Mouse (Mus musculus): ENCODE results near the gene Map3k20.

Map3k20 gene

GRCm38 (mm10) chr2:72321591-72321990, 36.2 kb downstream of the Map3k20 start:
- DNase-seq (ENCODE audit: low spot score in 2 of 2), result no peak

DNA sequence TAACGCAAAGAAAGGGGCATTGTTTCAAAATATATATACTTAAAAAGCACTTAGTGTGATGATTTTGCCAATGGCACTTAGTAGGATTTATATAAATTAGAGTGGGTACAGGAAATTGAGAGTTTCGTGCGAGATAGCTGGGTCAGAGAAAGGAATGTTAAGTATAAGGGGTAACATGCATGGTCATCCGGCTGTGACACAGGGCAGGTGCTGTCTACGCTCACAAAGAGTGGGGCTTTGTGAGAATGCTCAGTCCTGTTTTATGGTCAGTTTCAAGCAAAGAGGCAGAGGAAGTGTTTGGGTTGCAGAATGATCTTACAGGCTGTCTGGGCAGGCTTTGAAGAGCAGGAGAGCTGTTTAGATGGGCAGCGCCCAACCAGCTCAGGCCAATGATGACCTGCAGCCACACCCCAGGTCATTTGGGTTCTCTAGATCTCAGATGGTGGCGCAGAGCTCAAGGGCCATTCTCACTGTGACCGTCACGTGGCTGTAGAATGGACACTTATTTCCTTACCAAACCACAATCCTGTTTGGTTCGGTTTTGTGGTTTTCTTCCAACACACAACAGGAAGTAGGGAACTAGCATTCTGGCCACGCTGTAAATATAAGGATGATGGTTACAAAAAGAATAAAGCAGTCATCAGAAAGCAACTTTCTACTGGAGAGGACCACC, 37.4 kb downstream of the Map3k20 start:
- no peak for DNase-seq (ENCODE audit: low spot score in 2 of 2)

DNA sequence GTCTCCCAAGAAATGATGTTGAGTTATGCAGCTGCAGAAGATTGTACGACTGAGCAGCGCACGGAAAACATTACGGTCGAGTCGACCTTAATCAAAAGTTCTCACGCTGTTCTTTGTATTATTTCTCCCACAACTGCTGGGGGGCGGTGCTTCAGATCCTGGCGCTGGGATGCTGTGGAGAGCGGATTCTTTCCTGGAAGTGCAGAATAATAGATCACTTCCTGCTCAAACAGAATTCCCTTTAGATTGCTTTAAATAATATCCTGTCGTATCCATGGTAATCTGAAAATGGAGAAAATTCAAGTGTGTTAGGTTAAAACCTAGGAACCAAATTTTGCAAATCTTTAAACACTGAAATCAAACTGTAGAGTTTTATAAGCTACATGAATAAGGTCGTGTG, 39.0 kb downstream of the Map3k20 start:
- no peak for DNase-seq (ENCODE audit: low spot score in 2 of 2)

DNA sequence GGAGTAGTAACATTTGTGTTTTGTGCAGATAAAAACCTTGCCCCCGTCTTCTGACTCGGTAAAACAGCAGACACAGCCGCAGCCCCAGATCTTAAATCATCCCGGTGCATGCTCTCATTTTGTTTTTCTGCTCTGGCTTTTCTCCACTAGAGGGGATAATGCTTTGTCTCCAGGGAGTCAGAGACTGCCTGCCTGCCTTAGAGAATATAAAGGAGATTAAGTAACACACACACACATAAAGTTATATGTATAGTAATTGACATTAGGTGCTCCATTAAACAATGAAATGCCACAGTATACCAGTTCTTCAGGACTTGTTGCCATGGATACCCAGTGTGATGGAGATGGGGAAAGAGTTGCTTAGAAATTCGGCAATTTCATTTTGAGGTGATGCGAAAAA, 41.1 kb downstream of the Map3k20 start:
- DNase-seq (ENCODE audit: low spot score in 2 of 2), result no peak

DNA sequence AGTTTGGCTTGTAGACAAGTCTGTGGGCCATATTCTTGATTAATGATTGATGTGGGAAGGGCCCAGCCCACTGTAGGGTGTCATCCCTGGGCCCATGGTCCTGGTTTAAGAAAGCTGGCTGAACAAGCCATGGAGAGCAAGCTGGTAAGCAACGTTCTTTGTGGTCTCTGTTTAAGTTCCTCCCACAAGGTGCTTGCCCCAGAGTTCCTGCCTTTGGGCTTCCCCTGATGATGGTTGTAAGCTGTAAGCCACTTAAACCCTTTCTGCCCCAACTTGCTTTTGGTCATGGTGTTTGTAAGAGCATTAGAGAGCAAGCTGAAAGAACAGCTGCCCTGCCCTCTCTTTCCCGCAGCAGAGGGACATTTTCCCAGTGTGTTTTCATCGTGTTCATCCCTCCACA, 43.0 kb downstream of the Map3k20 start:
- DNase-seq (ENCODE audit: low spot score in 2 of 2), result no peak

DNA sequence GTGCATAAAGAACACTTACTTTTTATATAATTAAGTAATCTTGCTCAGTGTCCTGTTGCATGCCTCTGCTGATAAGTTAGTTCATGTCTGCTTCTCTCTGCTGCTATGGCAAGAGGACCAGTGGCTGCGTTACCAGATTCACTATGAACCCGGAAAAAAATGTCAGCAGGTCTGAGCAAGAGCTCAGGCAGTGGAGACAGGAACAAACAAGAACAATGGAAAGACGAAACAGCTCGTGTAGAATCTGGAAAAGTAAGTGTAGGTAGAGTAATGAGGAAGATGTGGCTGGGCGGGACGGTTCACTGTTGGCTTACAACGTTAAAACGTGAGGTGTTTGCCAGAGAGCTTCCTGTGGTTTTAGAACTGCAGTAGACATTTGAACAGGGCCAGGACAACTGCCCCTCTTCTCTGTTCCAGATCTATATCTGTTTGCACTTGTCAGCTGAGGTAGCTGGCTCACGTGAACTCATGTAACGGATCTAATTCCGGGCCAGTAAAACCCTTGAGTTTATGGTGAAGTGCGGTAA, 45.6 kb downstream of the Map3k20 start:
- no peak for DNase-seq (ENCODE audit: low spot score in 2 of 2)

DNA sequence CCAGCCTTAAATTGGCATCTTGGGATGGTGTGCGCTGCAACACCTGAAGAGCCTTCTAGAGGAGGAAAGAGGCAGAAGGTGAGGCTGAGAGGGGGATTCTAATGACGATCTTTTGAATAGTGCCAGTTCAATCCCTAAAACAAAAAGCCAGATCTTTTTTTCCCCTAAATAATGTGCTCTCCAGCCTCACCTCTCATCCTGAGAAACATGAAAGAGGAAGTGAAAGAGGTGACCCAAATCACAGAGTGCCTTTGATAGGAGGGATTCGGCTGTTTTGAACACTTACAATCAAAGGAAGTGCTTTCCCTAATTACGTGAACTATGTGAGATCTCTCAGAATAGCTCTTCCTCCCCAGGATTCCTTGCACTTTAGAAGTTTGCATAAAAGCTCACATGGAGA, 46.6 kb downstream of the Map3k20 start:
- no peak for DNase-seq (ENCODE audit: low spot score in 2 of 2)

GRCm38 (mm10) chr2:72333210-72333609, 47.8 kb downstream of the Map3k20 start:
- DNase-seq (ENCODE audit: low spot score in 2 of 2), result no peak

DNA sequence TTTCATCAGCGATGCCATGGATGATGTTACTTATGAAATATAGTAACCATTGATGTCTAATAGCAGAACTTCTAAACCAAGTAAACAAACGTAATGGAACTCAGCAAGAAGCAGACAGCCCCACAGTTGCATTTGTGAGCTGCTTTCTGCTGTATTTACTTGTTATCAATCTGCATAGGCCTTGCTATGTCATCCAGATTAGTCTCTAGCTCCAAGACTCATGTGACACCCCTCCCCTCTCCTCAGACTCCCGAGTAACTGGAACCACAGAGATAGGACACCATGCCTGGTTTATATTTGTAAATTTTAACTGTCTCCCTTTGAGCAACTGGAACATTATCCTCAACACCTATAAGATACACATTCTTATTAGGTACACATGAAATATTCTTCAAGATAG, 51.4 kb downstream of the Map3k20 start:
- no peak for DNase-seq (ENCODE audit: low spot score in 2 of 2)

DNA sequence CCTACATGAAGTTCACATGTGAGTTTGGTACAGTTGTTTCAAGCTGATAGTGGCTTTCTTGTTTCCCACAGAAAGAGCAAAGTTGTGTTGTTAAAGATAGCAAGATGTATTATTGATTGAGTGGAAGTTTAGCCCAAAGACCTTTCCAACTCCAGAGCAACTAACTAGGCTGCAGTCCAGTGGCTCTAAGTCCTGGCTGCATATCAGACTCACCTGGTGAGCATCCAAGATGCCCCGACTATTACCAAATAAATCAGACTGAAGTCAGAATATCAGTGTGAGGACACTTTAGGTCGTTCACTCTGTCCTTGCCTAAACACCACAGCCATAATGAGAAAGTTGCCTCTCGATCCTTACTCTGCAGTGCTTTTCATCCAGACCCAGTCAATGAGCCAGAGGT, 59.8 kb downstream of the Map3k20 start:
- DNase-seq (ENCODE audit: low spot score in 2 of 2), result no peak

GRCm38 (mm10) chr2:72351329-72351728, 65.9 kb downstream of the Map3k20 start:
- DNase-seq (ENCODE audit: low spot score in 2 of 2), result no peak

GRCm38 (mm10) chr2:72351776-72352175, 66.3 kb downstream of the Map3k20 start:
- no peak for DNase-seq (ENCODE audit: low spot score in 2 of 2)

DNA sequence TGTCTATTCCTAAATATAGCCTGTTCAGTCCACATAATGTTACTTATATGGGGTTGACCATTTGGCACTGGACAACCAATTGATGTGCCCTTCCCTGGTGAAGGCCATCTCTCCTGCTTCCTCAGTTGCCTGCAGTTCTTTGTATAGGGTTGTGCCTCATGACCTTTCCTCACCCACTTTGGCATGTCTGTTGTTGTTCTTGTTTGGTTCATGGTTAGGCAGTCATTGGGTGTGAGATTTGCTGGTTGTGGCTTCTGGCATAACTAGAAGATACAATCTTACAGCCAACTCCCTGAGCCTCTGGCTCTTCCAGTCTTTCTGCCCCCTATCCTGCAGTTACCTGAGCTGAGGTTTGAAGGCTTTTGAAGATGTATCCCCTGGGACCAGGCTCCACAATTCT, 67.3 kb downstream of the Map3k20 start:
- DNase-seq (ENCODE audit: low spot score in 2 of 2), result no peak

- no peak for DNase-seq (ENCODE audit: low spot score in 2 of 2)
Measured at GRCm38 (mm10) chr2:72356471-72356870, 71.0 kb downstream of the Map3k20 start.

GRCm38 (mm10) chr2:72361572-72361971, 76.1 kb downstream of the Map3k20 start:
- DNase-seq (ENCODE audit: low spot score in 2 of 2), result no peak

GRCm38 (mm10) chr2:72363449-72363848, 78.0 kb downstream of the Map3k20 start:
- DNase-seq (ENCODE audit: low spot score in 2 of 2), result no peak

- DNase-seq (ENCODE audit: low spot score in 2 of 2), result no peak
Measured at GRCm38 (mm10) chr2:72365930-72366329, 80.5 kb downstream of the Map3k20 start.

GRCm38 (mm10) chr2:72366503-72366902, 81.1 kb downstream of the Map3k20 start:
- no peak for DNase-seq (ENCODE audit: low spot score in 2 of 2)

GRCm38 (mm10) chr2:72367850-72368249, 82.4 kb downstream of the Map3k20 start:
- DNase-seq (ENCODE audit: low spot score in 2 of 2), result no peak

- no peak for DNase-seq (ENCODE audit: low spot score in 2 of 2)
Measured at GRCm38 (mm10) chr2:72369140-72369600, 83.7 kb downstream of the Map3k20 start.

GRCm38 (mm10) chr2:72372136-72372535, 86.7 kb downstream of the Map3k20 start:
- no peak for DNase-seq (ENCODE audit: low spot score in 2 of 2)

GRCm38 (mm10) chr2:72374076-72374475, 88.6 kb downstream of the Map3k20 start:
- no peak for DNase-seq (ENCODE audit: low spot score in 2 of 2)

- no peak for DNase-seq (ENCODE audit: low spot score in 2 of 2)
Measured at GRCm38 (mm10) chr2:72375877-72376276, 90.4 kb downstream of the Map3k20 start.

DNA sequence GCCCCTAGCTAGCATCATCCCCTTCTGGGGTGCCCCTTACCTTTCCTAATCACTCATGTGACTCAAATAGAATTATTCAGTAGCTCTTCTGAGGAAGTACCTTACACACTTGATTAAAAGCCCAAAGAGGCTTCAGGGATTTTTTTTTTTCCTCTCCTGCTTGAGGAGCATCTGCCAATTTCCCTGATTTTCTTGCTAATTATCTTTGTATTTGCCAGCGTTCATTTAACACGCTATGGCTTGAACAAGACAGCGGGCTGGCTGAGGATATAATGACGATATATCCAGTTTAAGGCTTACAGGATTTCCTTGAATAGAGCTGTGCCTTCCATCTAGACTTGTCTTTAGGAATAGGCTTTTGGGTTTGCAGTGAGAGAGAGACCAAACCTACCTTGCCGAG, 91.5 kb downstream of the Map3k20 start:
- DNase-seq (ENCODE audit: low spot score in 2 of 2), result no peak

All from spleen, postnatal 10 days (tissue).